Mouse (Mus musculus): Measurements from ENCODE around the gene Atad5.
A peak's percentile ranks its signal among the peaks of the same experiment; 100 is the strongest.
"Not testable (repeated sequence)": the region's sequence is repeated elsewhere in the genome, so short reads cannot be mapped to it uniquely, and the experiment has no call there.

Gene Atad5

DNA sequence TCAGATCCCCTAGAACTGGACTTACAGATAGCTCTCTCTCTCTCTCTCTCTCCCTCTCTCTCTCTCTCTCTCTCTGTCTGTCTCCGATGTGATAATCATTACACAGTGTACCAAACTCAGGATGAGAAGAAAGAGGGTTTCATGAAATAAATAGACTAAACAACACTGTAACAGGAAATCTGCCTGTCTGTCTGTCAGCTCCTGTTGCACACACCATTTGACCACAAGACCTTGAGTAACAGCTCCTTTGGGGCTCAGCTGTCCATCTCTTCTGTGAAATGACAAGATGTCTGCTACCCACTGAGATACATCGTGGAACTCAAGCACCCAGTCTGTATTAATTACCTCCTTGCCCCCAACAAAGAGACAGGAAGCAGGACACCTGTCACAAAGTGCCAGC, 62.3 kb downstream of the Atad5 start:
- no peak for DNase-seq

- no peak for DNase-seq
Observed at GRCm38 (mm10) chr11:80152376-80152775, 63.2 kb downstream of the Atad5 start.

DNA sequence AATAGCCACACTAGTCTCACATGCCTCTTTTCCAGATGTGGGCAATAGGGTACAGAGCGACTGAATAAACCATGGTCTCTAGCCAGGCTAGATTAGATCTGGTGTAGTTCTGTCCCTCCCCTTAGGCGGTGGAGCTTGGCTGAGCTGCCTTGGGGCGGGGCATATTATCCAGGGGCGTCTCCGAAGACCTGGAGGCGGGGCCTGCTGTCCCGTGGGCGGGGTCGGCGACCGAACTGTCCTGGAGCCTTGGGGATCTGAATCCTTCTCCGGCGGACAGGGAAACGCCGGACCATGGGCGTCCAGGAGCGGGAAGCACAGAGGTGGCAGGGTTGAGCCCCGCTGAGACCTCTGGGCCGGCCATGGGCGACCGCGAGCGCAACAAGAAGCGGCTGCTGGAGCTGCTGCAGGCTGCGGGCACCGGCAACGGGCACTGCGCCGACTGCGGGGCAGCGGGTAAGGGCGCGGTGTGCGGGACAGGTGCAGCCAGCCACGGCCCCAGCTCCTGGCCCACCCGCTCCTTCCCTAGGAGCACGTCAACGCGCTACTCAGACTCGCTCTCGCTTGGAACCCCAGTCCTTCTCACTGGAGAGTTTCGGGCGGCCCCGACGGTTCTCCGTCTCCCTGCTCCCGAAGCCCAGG, 64.8 kb downstream of the Atad5 start, which contains the start of gene Adap2:
TSS of gene Adap2 (plus strand) at position 249 of the 639 bp plus-strand sequence.
- peak; percentile 68 for DNase-seq

- no peak for DNase-seq
Observed at GRCm38 (mm10) chr11:80154501-80154900, 65.3 kb downstream of the Atad5 start.

DNA sequence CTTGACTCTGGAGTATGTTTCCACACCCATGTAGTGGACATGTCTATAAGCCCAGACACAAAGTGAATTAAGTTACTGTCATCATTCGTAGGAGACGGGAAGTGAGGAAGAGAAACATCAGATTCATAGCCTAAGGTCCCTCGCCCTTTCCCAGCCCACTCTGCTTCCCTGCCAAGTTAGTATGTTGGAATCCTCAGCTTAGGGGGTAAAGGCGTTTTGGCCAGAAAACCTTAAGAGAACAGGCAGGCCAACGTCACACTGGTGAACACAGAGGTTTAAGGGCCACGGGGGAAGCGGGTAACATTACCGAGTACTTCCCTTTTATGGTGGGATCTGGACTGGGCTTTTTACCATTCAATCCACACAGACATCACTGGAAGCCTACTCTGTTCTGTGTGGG, 66.3 kb downstream of the Atad5 start:
- DNase-seq, result no peak

DNA sequence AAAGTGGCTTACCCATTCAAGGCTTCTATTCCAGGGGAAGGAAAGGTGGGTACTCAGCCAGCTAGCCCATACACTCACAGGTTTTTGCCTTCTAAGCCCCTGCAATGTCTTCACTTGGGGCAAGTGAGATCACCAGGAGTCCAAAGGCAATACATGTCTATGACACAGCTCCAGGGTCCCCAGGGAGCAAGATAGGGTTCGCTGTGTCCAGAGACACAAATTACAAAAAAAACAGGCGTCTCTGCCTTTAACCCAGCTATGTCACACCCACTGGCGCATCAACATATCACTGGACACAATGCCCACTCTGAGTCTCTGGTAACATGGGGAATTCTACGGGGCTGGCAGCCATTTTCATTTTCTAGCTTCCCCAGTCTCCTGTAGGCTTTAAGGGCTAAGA, 66.8 kb downstream of the Atad5 start:
- DNase-seq, result no peak

DNA sequence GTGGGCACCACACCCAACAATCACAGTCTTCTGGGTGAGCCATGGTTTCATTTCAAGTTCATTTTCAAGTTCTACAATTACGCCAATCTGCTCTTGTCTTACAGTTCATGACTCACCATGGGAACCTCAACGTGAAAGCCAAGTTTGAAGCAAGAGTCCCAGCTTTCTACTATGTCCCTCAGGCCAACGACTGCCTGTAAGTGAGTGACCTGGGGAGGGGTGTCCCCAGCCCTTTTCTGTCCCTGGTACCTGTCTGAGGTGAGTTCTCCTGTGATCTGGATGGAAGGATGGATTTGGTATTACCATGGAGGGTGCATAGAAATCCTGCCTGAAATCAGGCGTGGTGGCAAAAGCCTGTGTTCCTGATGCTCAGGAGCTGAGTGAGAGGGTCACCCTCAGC, 67.6 kb downstream of the Atad5 start:
- DNase-seq, result no peak

- DNase-seq, result no peak
Observed at GRCm38 (mm10) chr11:80159018-80159417, 69.8 kb downstream of the Atad5 start.

GRCm38 (mm10) chr11:80161041-80161440, 71.8 kb downstream of the Atad5 start:
- DNase-seq, result no peak

DNA sequence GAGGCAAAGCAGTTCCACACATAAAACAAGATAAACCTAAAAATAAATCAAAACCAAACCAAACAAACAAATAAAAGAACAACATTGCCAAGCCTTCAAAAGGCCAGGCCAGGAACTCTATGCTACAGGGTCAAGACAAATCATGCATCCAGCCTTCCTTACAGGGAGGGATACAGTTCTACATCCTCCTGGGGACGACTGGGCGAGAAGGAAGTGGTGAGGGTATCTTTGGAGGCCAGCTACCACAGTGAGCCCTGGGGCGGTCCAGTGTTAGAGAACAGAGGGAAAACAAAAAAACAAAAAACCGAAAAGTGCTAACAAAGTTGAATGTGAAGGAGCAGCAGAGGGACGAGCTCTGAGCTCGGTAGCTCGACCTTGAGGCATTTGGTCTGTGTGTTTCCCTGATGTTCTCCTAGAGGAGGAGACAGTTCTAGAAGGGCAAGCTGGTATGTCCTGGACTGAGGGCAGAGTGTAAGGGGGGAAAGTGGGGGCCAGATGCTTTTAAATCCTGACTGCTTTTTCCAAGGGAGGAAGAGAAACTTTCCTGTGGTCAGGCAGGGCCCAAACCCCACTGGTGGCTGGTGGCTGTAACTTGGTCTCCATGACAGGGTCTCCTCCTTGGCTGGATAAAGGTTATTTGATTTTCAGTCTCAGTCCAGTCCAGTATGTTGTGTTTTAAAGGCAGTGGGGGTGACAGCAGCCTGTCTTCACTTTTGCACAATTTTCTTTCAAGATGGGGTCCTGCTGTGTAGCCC, 74.3 kb downstream of the Atad5 start:
- no peak for DNase-seq

DNA sequence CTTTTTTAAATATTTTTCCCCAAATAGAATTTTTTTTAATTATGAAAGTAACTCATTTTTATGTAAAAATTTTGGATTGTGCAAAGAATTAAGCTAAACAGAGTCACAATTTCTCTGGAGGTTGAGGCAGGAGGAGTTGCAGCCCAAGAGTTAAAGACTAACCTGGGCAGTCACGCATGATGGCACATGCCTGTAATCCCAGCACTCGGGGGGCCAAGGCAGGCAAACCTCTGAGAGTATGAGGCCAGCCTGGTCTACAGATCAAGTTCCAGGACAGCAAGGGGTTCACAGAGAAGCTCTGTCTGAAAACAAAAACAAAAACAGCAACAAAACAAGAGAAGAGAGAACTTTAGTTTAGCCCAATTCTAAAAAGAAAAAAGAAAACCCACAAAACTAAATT, 75.0 kb downstream of the Atad5 start:
- DNase-seq, result no peak

GRCm38 (mm10) chr11:80168121-80168520, 78.9 kb downstream of the Atad5 start:
- DNase-seq, result no peak

DNA sequence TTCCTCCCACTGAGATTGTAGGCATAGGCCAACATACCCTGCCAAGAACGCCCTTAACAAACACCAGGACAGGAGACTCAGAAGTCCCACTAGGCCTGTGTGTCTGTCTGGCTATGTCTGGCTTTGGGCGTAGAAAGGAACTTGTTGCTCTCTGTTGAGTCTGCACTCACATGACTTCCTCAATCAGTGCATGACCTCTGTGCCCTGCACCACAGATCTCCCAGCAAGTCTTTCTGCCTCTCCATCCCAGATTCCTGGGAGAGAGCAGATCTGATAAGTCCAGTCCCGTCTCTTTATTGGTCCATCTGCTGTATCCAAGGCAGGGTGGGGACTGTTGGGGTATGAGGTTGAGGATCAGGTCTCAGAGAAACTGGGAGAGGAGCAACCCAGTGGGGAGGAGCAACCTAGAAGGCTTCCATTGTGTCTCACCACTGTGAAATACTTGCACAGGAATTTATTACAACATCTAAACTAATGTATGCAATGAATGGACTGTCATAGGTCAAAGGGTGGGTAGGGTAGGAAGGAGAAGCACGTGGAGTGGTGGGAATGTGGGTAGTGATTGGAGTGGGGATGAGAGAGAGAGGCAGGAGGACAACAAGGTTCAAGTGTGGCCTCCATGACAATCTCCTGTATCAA, 79.5 kb downstream of the Atad5 start:
- no peak for DNase-seq

- DNase-seq, result no peak
Observed at GRCm38 (mm10) chr11:80169629-80170028, 80.4 kb downstream of the Atad5 start.

GRCm38 (mm10) chr11:80170351-80170750, 81.2 kb downstream of the Atad5 start:
- DNase-seq, result no peak

GRCm38 (mm10) chr11:80171884-80172283, 82.7 kb downstream of the Atad5 start:
- no peak for DNase-seq

DNA sequence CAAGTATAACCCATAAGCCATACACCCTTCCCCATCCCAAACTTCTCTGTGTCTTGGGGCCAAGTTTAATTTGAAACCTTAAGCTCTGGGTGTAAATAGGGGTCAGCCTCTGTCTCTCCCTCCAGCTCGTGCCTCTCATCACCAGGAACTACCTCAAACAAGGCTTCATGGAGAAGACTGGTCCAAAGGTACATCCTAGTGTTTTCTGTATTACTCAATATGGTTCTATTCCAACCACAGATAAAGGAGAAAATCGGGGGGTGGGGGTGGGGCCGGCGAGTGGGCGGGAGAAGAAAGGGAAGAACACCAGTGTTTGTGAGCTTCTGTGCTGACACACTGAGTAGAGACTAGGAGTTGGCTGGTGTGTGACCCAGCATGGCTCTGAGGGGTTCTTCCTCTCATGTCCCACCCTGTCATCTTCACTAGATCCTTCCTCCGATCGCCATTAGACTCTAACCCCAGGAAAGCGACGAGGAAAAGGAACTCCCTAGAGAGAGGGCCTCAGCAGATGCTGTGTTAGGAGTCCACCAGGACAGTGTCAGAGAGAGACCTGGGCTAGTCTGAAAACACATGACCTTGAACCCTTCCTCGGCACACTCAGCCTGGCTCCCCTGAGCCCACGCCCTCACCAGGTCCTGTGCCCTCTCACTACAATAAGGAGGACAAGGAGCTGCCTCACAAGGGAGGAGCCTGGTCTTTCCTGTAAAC, 84.9 kb downstream of the Atad5 start:
- DNase-seq, result no peak

DNA sequence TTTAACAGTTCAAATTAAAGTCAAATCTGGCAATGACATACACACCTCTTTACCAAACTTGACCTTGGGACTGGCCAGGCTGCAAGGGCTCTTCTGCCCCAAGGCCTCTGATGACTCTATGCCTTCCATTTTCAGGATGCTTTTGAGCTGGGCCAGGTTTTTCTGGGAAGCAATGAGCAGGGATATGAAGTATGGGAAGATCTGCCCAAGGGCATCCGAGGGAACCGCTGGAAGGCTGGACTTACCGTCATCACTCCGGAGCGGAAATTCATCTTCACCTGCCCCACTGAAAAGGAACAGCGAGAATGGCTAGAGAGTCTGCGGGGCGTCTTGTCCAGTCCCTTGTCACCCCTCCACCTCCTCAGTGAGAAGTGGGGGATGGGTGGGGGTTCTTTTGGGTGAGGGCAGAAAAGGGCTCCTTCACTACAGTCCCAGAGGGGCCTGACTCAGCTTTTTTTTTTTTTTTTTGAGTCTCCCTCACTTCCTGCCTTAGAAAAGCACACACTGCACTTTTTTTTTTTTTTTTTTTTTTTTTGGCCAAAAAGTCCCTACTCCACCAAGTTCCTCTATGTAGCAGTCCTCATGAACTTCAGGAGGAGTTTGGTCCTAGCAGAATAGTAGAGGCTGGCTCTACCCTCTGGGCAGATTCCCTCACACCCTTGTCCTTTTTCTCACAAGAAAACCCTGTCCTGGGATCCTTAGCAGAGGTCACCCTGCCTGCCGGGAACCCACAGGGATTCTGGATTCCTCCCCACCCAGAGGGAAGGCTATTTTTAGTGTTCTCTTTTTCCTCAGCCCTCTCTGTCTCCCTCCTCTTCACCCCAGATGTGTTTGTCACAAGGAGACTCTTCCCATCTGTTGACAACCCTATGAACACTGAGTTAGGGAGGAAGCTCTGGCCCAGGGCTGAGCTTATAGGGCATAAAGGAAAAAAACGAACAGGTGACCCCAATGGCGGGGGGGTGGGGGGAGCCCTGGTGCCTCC, 88.0 kb downstream of the Atad5 start:
- no peak for DNase-seq

GRCm38 (mm10) chr11:80178316-80178715, 89.1 kb downstream of the Atad5 start:
- DNase-seq, result no peak

DNA sequence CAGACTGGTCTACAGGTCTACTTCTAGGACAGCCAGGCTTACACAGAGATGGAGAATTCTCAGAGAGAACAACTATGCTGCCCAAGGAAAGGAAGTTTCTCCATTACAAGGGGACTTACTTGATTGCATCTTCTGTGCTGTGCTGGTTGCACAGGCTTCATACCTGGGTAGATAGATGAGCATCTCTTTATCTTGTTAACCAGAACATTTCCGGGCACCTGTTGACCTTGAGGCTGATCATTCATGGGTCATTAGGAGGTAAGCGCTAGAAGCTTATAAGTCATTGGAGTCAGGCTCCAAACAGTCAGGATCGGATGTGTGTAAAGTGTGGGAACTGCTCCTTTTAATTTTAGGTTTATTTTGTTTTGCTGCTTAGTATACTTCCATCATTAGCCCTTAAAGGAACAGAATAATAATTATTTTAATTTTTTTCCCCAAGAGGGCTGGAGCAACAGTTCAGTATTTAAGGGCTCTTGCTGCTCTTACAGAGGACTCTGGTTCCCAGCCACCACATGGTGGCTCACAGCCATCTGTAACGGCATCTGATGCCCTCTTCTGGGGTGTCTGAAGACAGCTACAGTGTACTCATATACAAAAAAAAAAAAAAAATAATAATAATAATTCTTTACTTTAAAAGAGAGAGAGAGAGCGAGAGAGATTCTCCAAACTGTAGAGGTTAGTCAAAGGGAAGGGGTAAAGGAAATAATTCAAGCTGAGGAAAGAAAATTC, 92.0 kb downstream of the Atad5 start:
- no peak for DNase-seq

DNA sequence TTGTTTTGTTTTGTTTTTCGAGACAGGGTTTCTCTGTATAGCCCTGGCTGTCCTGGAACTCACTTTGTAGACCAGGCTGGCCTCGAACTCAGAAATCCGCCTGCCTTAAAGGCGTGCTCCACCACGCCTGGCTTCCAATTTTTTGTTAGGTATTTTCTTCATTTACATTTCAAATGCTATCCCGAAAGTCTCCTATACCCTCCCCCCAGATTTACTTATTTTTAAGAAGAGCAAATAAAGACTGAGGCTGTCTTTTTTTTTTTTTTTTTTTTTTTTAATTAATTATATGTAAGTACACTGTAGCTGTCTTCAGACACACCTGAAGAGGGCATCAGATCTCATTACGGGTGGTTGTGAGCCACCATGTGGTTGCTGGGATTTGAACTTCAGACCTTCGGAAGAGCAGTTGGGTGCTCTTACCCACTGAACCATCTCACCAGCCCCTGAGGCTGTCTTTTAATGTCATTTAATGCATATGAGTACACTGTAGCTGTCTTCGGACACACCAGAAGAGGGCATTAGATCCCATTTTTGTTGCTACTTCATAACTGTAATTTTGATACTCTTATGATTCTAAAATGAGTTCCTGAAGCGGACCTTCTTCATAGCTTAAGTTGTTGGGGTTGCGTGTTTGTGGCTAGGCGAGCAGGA, 94.0 kb downstream of the Atad5 start:
- DNase-seq, result not testable (repeated sequence)
